Mouse (Mus musculus) liver, embryonic 14.5 days (tissue): ENCODE results near the gene Scamp5.

ENCODE experiments used
- CTCF ChIP-seq: IDR thresholded peaks from 2 replicates; pipeline ENCODE4 v1.5.1; 2016; ENCODE audit warnings: antibody characterized with exemption, low read depth, control low read depth
- EP300 ChIP-seq: IDR thresholded peaks from 2 replicates; pipeline ENCODE4 v1.6.1; 2016; ENCODE audit warnings: antibody characterized with exemption, low read depth

DNA sequence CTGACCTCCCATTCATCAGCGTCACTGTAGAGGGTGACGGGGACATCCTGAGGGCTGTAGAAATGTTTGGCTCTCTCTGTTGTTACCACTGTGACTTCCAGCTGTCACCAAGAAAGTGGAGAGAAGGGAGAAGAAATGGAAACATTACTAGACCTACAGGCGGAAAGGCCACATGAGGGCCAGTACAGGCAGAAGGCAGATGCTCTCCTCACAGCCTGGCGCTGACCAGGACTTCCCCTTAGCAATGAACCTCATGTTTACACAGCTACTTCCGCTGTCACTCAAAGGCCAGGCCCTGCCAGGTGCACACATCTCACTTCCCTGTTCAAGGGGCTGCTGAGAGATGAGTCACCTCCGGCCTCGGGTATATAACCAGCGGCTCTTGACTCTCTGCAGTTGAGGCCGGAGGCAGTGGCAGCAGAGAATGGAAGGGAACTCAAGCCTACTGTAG, 46.7 kb downstream of the Scamp5 start:
- TF ChIP-seq CTCF (no peak), EP300 (no peak)
